Mouse (Mus musculus): ENCODE measurements around the gene Xdh. TPM values are rescaled to one million over a fixed set of nuclear protein-coding genes. Genes with fewer than 3 reads are reported as not detected.
"Not testable (repeated sequence)": the region's sequence is repeated elsewhere in the genome, so short reads cannot be mapped to it uniquely, and the experiment has no call there.

The Xdh gene
- polyA plus RNA-seq, 1 experiment from 2014 or later = 0.42 TPM

DNA sequence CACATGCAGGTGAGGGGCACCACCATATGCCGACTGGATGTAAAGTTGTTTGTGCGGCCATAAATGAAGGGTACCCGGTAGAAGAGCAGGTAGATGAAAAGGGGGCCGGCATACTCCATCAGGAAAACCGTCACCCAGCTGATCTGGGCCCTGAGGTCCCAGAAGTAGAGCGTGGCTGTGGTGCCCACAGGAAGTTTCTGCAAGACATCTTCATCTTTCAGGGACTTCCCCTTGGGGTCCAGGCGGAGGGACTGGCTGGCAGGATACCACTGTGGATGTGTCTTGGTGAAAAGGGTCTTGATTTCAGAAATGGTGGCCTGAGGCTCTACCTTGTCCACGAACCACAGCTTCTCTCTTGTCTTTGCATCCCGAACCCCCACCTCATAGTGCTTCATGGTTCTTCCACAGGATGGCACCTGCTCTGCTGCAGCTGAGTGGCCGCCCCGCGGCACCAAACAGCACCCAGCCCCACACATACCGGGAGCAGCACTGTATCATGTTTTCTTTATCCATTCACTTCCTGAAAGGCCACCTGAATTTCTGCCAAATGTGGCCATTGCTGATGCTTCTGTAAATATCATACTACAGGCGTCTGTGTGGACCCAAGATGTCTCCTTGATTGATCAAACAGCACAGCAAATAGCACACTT, 78.9 kb downstream of the Xdh start:
- 91% methylated on average over 14 of the region's 14 CpGs for WGBS
- no peak overlapping the region for H3K4me2 ChIP-seq
- no peaks in the 10 kb centered on the region for H3K27me3 ChIP-seq
- H3K9ac ChIP-seq = no peak overlapping the region
- H3K27ac ChIP-seq = no peak overlapping the region
- H3K4me3 ChIP-seq (replicated peaks) = no peak overlapping the region
- no peaks in the 10 kb centered on the region for H3K36me3 ChIP-seq (replicated peaks)
- H3K4me1 ChIP-seq = no peaks in the 10 kb centered on the region
- no peak for ATAC-seq (ENCODE audit: low FRiP score)
- H3K9me3 ChIP-seq = no peaks in the 10 kb centered on the region

- no peak overlapping the region for H3K4me3 ChIP-seq (replicated peaks)
- no peaks in the 10 kb centered on the region for H3K4me1 ChIP-seq
- no peak overlapping the region for H3K27ac ChIP-seq
- WGBS = 92% methylated on average over 9 of the region's 9 CpGs
- no peaks in the 10 kb centered on the region for H3K27me3 ChIP-seq
- no peaks in the 10 kb centered on the region for H3K36me3 ChIP-seq (replicated peaks)
- no peak overlapping the region for H3K4me2 ChIP-seq
- H3K9me3 ChIP-seq = no peaks in the 10 kb centered on the region
- ATAC-seq (ENCODE audit: low FRiP score) = no peak
- H3K9ac ChIP-seq = no peak overlapping the region
Measured at GRCm38 (mm10) chr17:73869008-73869685, 80.8 kb downstream of the Xdh start.

DNA sequence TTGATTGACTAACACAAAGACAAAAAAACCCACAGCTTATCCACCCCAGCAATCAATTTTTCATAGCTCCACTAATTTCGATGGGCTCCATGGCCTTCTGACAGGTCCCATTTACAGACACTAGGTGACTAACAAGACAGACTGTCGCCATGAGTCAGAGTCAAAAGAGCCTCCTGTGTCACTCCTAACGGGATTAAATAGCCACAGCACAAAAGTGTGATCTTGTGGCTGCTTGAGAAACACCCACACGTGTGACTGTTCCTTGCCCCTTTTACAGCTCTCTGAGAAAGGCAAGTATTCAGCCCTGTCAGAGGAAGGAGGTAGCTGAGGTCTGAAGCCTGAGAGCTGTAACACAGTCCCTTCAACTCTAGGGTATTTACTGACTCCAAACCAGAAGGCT, 96.3 kb downstream of the Xdh start:
- ATAC-seq (ENCODE audit: low FRiP score) = no peak
- H3K27me3 ChIP-seq = no peaks in the 10 kb centered on the region
- no peak overlapping the region for H3K9ac ChIP-seq
- no peak overlapping the region for H3K4me2 ChIP-seq
- H3K27ac ChIP-seq = no peak overlapping the region
- H3K4me3 ChIP-seq (replicated peaks) = no peak overlapping the region
- no peaks in the 10 kb centered on the region for H3K4me1 ChIP-seq
- H3K9me3 ChIP-seq = no peaks in the 10 kb centered on the region
- no peaks in the 10 kb centered on the region for H3K36me3 ChIP-seq (replicated peaks)
- WGBS = 61% methylated on average over 4 of the region's 4 CpGs

DNA sequence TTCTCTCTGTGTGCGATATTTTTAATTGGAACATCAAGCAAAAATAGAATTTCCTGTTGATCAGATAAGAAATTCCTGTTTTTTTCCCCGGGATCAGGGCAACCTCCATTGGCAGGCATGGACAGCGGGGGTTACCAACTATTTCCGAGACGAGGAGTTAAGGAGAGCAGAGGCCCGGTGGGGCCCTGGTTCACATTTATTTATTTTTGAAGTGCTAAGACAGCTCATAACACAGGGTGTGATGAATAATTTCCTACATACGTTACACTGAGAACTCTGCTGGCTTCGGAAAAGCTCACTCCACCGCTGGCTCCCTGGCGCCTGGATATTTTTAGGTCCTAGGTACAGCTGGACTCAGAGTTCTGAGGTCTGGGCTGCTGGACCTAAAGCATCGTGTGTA, 97.0 kb downstream of the Xdh start:
- Histone ChIP-seq H3K27me3 (no peaks in the 10 kb centered on the region), H3K4me1 (no peaks in the 10 kb centered on the region), H3K9ac (no peak overlapping the region), H3K36me3 (replicated peaks) (no peaks in the 10 kb centered on the region), H3K9me3 (no peaks in the 10 kb centered on the region), H3K4me2 (no peak overlapping the region), H3K27ac (no peak overlapping the region), H3K4me3 (replicated peaks) (no peak overlapping the region)
- 93% methylated on average over 11 of the region's 11 CpGs for WGBS
- no peak for ATAC-seq (ENCODE audit: low FRiP score)

- H3K27me3 ChIP-seq = no peaks in the 10 kb centered on the region
- H3K27ac ChIP-seq = no peak overlapping the region
- no peak overlapping the region for H3K4me2 ChIP-seq
- no peak overlapping the region for H3K9ac ChIP-seq
- no peaks in the 10 kb centered on the region for H3K4me1 ChIP-seq
- no peak for ATAC-seq (ENCODE audit: low FRiP score)
- 92% methylated on average over 1 of the region's 1 CpGs for WGBS
- H3K9me3 ChIP-seq = no peaks in the 10 kb centered on the region
- H3K36me3 ChIP-seq (replicated peaks) = no peaks in the 10 kb centered on the region
- H3K4me3 ChIP-seq (replicated peaks) = no peak overlapping the region
Measured at GRCm38 (mm10) chr17:73847399-73847798, 102.6 kb downstream of the Xdh start.

DNA sequence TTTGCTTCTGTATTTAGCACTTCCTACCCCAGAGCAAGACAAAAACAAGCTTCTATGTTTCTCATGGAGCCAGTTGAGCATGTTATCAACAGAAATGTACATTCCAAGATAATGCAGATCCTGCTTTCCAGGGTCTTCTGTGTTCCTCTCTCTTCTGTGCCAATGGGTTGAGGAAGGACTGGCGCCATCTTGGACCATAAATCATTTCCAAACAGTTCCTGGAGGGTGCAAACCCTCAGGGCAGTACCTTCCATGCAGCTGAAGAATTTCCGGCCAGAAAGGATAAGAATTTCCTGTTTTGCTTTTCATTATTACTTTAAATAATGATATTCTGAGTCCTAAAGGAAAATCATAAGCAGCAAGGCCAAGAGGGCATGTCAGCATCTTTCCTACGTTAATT, 104.4 kb downstream of the Xdh start:
- Histone ChIP-seq H3K9me3 (no peaks in the 10 kb centered on the region), H3K36me3 (replicated peaks) (no peaks in the 10 kb centered on the region), H3K27ac (no peak overlapping the region), H3K4me3 (replicated peaks) (no peak overlapping the region), H3K4me2 (no peak overlapping the region), H3K27me3 (no peaks in the 10 kb centered on the region), H3K4me1 (no peaks in the 10 kb centered on the region), H3K9ac (no peak overlapping the region)
- ATAC-seq (ENCODE audit: low FRiP score) = no peak
- 80% methylated on average over 3 of the region's 3 CpGs for WGBS

- H3K36me3 ChIP-seq (replicated peaks) = no peaks in the 10 kb centered on the region
- no peaks in the 10 kb centered on the region for H3K9me3 ChIP-seq
- H3K4me2 ChIP-seq = no peak overlapping the region
- no peak overlapping the region for H3K4me3 ChIP-seq (replicated peaks)
- H3K9ac ChIP-seq = no peak overlapping the region
- peaks cover 3% of the 10 kb centered on the region; the same call in 1 of the 2 replicates for H3K4me1 ChIP-seq
- H3K27ac ChIP-seq = no peak overlapping the region
- ATAC-seq (ENCODE audit: low FRiP score) = no peak
- H3K27me3 ChIP-seq = no peaks in the 10 kb centered on the region
- WGBS = 89% methylated on average over 1 of the region's 1 CpGs
Measured at GRCm38 (mm10) chr17:73842963-73843362, 107.0 kb downstream of the Xdh start.

GRCm38 (mm10) chr17:73839876-73840275, 110.1 kb downstream of the Xdh start:
- not testable (repeated sequence) for H3K27me3 ChIP-seq; H3K9me3 ChIP-seq; H3K9ac ChIP-seq; H3K4me2 ChIP-seq; H3K27ac ChIP-seq; ATAC-seq (ENCODE audit: low FRiP score); H3K4me3 ChIP-seq (replicated peaks); H3K4me1 ChIP-seq; H3K36me3 ChIP-seq (replicated peaks)
- WGBS = 52% methylated on average over 1 of the region's 1 CpGs

GRCm38 (mm10) chr17:73839086-73839835, 110.7 kb downstream of the Xdh start:
- Histone ChIP-seq H3K27ac (no peak overlapping the region), H3K36me3 (replicated peaks) (no peaks in the 10 kb centered on the region), H3K9ac (no peak overlapping the region), H3K4me3 (replicated peaks) (no peak overlapping the region), H3K9me3 (no peaks in the 10 kb centered on the region), H3K27me3 (no peaks in the 10 kb centered on the region), H3K4me2 (no peak overlapping the region), H3K4me1 (peaks cover 3% of the 10 kb centered on the region; the same call in 1 of the 2 replicates)
- ATAC-seq (ENCODE audit: low FRiP score) = no peak
- 52% methylated on average over 3 of the region's 3 CpGs for WGBS

- Histone ChIP-seq H3K4me1 (peaks cover 3% of the 10 kb centered on the region; the same call in 1 of the 2 replicates), H3K36me3 (replicated peaks) (no peaks in the 10 kb centered on the region), H3K27me3 (no peaks in the 10 kb centered on the region), H3K4me3 (replicated peaks) (no peak overlapping the region), H3K4me2 (no peak overlapping the region), H3K27ac (no peak overlapping the region), H3K9me3 (no peaks in the 10 kb centered on the region), H3K9ac (no peak overlapping the region)
- 89% methylated on average over 4 of the region's 4 CpGs for WGBS
- no peak for ATAC-seq (ENCODE audit: low FRiP score)
Measured at GRCm38 (mm10) chr17:73837244-73837643, 112.8 kb downstream of the Xdh start.

- peaks cover 3% of the 10 kb centered on the region; the same call in 1 of the 2 replicates for H3K4me1 ChIP-seq
- no peak overlapping the region for H3K9ac ChIP-seq
- no peaks in the 10 kb centered on the region for H3K27me3 ChIP-seq
- no peaks in the 10 kb centered on the region for H3K9me3 ChIP-seq
- H3K4me3 ChIP-seq (replicated peaks) = no peak overlapping the region
- no peak for ATAC-seq (ENCODE audit: low FRiP score)
- WGBS = 94% methylated on average over 3 of the region's 3 CpGs
- no peak overlapping the region for H3K4me2 ChIP-seq
- no peak overlapping the region for H3K27ac ChIP-seq
- H3K36me3 ChIP-seq (replicated peaks) = no peaks in the 10 kb centered on the region
Measured at GRCm38 (mm10) chr17:73836601-73837000, 113.4 kb downstream of the Xdh start.
